Mouse (Mus musculus) kidney, postnatal 4 days (tissue): ENCODE measurements at regions not wholly inside any gene's neighbourhood (a gene's known extent, or its start where the extent isn't known, plus 50 kb on each side); places are given as distances from the start of the nearest gene placed in this dataset.
A peak's percentile ranks its signal among the peaks of the same experiment; 100 is the strongest.

Experiments used
- DNase-seq, 2 experiments: peaks; one replicate each; pipeline ENCODE4 v3.0.0; 2021; ENCODE audit warnings: mixed read lengths in 2 of 2

- no peak for DNase-seq
Measured at GRCm38 (mm10) chr16:64166036-64166435, 302.1 kb upstream of the Epha3 start.

- peak; percentile 34 to 48 for DNase-seq
Measured at GRCm38 (mm10) chr16:64145687-64146535, 281.9 kb upstream of the Epha3 start.
